Mouse (Mus musculus) thymus, adult 2 months (tissue): Measurements from ENCODE around the gene Vmn2r13.

Experiments
- CTCF ChIP-seq: fragments of 200-500 bp; IDR thresholded peaks from 2 replicates; pipeline ENCODE4 v1.5.1; 2012; ENCODE audit warnings: mild to moderate bottlenecking, control low read depth, low read length, moderate library complexity, borderline replicate concordance; ENCODE audit not compliant: control insufficient read depth, poor library complexity, insufficient read depth; ENCODE audit errors: extremely low read depth
- POLR2A ChIP-seq: fragments of 200-500 bp; IDR thresholded peaks from 2 replicates; pipeline ENCODE4 v1.6.1; 2012; ENCODE audit warnings: mild to moderate bottlenecking, low read length, control low read depth, moderate library complexity; ENCODE audit not compliant: control insufficient read depth, poor library complexity, insufficient read depth; ENCODE audit errors: extremely low read depth

DNA sequence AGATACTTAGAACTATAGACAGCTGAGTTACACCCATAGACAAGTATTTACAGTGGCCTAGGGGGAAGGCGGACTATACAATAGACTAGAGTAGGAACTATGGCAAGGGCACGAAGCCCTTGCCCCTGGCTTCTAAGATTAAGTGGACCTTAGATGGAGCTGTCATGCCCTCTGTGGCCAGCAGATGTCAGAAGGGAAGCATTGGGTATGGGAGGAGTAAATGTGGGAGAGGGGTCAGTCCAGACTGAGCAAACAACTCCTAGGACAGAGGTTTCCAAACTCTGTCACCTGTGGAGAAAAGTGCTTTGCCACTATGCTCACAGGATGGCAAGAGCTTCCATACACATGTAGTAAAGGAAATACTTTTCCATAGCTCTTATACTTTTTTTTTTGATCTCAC is 52.5 kb downstream of the Vmn2r13 start:
- TF ChIP-seq CTCF = no peak
- TF ChIP-seq POLR2A = no peak
